Mouse (Mus musculus) liver, embryonic 12.5 days (tissue): ENCODE results near the gene Mrps35. TPM values are rescaled to one million over a fixed set of nuclear protein-coding genes. Genes with fewer than 3 reads are reported as not detected.

Experiments used
- ATAC-seq: fragments of 200-750 bp; cut with Nextera tagmentation; 2 replicates; pipeline ENCODE4 v1.8.0; 2017; ENCODE audit warnings: moderate number of reproducible peaks, mild to moderate bottlenecking, moderate library complexity
- H3K27ac ChIP-seq: fragments of 300-500 bp; sonication (generic); 2 replicates; pipeline ENCODE4 v1.5.1; 2016; ENCODE audit warnings: mild to moderate bottlenecking
- H3K27me3 ChIP-seq: fragments of 300-500 bp; sonication (generic); replicated peaks from 2 replicates; pipeline ENCODE4 v1.6.1; 2016; ENCODE audit warnings: mild to moderate bottlenecking, moderate library complexity
- H3K36me3 ChIP-seq: fragments of 300-500 bp; sonication (generic); 2 replicates; pipeline ENCODE4 v1.6.1; 2016; ENCODE audit warnings: mild to moderate bottlenecking, moderate library complexity
- H3K4me1 ChIP-seq: fragments of 300-500 bp; sonication (generic); 2 replicates; pipeline ENCODE4 v1.6.1; 2016
- H3K4me2 ChIP-seq: fragments of 300-500 bp; sonication (generic); 2 replicates; pipeline ENCODE4 v1.6.1; 2016; ENCODE audit warnings: mild to moderate bottlenecking, moderate library complexity
- H3K4me3 ChIP-seq: fragments of 300-500 bp; sonication (generic); 2 replicates; pipeline ENCODE4 v1.5.1; 2016; ENCODE audit warnings: mild to moderate bottlenecking, moderate library complexity
- H3K9ac ChIP-seq: fragments of 300-500 bp; sonication (generic); 2 replicates; pipeline ENCODE4 v1.6.1; 2016; ENCODE audit warnings: mild to moderate bottlenecking, moderate library complexity
- H3K9me3 ChIP-seq: fragments of 300-500 bp; sonication (generic); replicated peaks from 2 replicates; pipeline ENCODE4 v1.6.1; 2016; ENCODE audit warnings: mild to moderate bottlenecking, moderate library complexity
- WGBS: fragments of 180-500 bp; shearing (Covaris S2); methylation state at CpG from one replicate; pipeline ENCODE4 v1.1.7; 2016; ENCODE audit not compliant: insufficient replicate concordance; 5-methylcytosine and 5-hydroxymethylcytosine counted together
- polyA plus RNA-seq: library from polyadenylated mRNA; unstranded; fragments of >200 nt; fragmentation: Nextera tagmentation; extraction: Ambion mirVana; gene quantifications from 2 replicates; pipeline ENCODE4 v1.2.1, GENCODE M21; 2016

Gene Mrps35
- polyA plus RNA-seq, 1 experiment from 2014 or later = 77.2 TPM

DNA sequence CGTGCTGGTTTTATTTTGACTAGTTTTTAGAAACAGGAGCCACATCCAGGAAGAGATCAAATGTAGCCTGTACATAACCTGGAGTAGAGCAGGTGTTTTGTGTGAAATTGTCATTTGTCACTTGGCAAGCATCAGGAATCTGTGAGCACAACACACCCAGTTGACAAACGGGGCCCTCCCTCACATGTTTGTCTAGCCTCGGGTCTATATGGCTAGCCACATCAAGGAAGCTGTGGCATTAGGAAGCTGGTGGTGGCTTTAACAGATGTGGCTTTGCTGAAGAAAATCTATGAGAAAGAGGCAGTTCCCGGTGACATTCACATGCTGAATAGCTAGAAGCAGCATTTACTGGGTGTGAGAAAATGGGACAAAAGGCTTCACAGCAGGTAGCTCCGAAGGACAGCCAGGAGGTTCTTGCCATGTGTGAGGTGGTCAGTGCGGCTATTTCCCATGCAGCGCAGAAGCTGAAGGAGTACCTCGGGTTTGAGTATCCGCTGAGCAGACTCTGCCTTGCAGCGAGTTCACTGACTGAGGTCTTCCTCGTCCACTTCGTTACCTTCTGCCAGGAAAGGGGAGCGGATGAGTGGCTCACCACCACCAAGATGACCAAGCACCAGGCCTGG lies 10.2 kb upstream of the Mrps35 start, which contains the start of gene Rep15:
TSS of gene Rep15 (plus strand) at position 282 of the 623 bp plus-strand sequence.
- no peak for ATAC-seq
- 60% methylated on average over 13 of the region's 13 CpGs for WGBS
- Histone ChIP-seq H3K27me3 (no peaks in the 10 kb centered on the region), H3K4me2 (no peak within 1 kb of the TSS), H3K27ac (no peak within 1 kb of the TSS), H3K9me3 (no peaks in the 10 kb centered on the region), H3K9ac (no peak within 1 kb of the TSS), H3K4me3 (no peak within 1 kb of the TSS), H3K4me1 (no peaks in the 10 kb centered on the region), H3K36me3 (peaks cover 10% of the 10 kb centered on the region)

DNA sequence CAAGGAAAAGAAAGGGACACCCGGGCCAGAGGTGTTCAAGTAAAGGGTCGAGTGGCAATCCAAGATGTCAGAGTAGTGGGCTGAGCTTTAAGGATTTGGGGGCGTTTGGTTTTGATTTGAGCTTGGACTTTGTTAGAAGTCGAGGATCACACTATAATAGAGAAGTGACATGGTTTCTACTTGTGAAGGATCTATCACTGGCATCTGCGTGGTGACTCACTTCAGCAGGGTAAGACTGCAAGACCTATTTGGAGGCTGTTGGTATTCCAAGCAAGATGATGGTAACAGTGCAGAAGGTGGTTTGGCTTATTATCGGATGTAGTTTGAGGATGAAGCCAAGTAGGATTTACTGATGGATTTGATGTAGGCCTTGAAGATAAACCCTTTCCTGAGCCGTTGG lies 1.1 kb downstream of the Mrps35 start:
- 37% methylated on average over 7 of the region's 7 CpGs for WGBS
- H3K9me3 ChIP-seq = no peaks in the 10 kb centered on the region

DNA sequence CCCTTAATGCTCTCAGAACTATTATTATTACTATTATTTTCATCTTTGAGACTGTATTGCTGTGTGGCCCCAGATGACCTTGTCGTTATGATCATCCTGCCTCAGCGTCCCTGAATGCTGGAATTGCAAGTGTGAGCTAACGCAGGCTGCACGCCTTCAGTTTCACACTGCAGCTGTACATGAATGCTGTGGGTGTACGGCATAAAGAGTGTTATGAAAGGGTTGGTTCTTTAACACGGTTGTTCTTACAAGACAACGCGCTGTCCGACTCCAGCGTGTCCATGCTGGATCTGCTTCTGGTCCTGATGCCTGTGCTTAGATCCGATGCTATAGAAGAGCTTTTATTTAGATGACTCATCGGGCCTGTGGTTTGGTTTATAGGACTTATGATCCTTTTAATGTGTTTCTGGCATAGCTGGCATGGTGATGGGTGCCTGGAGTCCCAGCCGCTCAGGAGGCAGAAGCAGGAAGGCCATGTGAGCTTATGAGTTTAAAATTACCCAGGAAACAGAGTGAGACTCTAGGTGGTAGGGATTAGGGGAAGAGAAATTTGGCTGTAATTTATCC lies 6.8 kb downstream of the Mrps35 start:
- peaks cover 80% of the 10 kb centered on the region for H3K36me3 ChIP-seq
- no peak for ATAC-seq
- H3K27me3 ChIP-seq = no peaks in the 10 kb centered on the region
- peaks cover 6% of the 10 kb centered on the region; the same call in 1 of the 2 replicates for H3K4me1 ChIP-seq
- no peak overlapping the region for H3K4me2 ChIP-seq
- WGBS = 88% methylated on average over 13 of the region's 13 CpGs
- H3K9me3 ChIP-seq = no peaks in the 10 kb centered on the region
- no peak overlapping the region for H3K9ac ChIP-seq
- H3K27ac ChIP-seq = no peak overlapping the region
- no peak overlapping the region for H3K4me3 ChIP-seq

More for the DNA sequence above, 1.1 kb downstream of the Mrps35 start:
- Histone ChIP-seq H3K4me1 (peaks cover 21% of the 10 kb centered on the region), H3K4me3 (peak overlapping the region; percentile 84), H3K36me3 (peaks cover 29% of the 10 kb centered on the region), H3K27me3 (no peaks in the 10 kb centered on the region; the same call in 1 of the 2 replicates), H3K27ac (no peak overlapping the region), H3K4me2 (peak overlapping the region; percentile 83), H3K9ac (peak overlapping the region; percentile 90; the same call in 1 of the 2 replicates)
- no peak for ATAC-seq

DNA sequence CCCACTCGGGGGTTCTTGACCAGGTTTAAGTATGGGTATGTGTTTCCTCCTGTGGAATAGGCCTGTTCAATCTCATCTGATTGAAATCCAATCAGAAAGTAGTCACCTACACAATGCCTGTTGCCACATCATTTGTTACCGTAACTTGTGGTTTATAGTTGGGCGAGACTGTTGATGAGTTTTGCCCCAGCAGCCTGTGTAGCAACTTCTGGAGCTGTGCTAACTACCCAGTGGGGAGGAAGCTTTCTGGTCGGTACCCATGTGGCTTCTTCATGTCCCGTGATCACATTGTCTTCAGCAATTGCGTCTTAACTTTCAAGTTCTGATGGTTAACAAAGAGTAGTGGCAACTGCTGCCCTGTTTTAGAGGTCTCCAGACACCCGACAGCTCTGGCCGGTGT lies 9.1 kb downstream of the Mrps35 start:
- Histone ChIP-seq H3K27ac (no peak overlapping the region), H3K36me3 (peaks cover 94% of the 10 kb centered on the region), H3K4me1 (0 out of 2 replicates have a peak, but pooled peaks cover 4% of the 10 kb centered on the region), H3K4me2 (no peak overlapping the region), H3K9me3 (no peaks in the 10 kb centered on the region), H3K4me3 (no peak overlapping the region), H3K9ac (no peak overlapping the region), H3K27me3 (no peaks in the 10 kb centered on the region)
- 81% methylated on average over 8 of the region's 8 CpGs for WGBS
- ATAC-seq = no peak

DNA sequence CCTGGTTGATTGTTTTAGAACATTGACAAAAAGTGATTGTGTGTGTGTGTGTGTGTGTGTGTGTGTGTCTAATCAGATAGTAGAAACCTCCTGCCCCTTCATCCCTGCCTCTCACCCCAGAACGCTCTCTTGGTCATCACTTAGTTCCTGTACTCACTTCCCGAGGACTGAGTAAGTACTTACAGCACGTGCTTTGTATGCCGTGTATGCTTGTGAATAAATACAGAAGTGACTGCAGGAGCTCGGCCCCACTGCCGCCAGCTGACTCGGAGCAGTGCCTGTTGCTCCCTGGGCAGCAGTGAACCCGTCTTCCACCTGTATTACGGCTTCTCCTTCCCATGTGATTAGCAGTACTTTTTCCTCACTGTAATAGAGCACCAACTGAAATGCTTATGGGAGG lies 9.9 kb downstream of the Mrps35 start:
- H3K4me2 ChIP-seq = no peak overlapping the region
- peaks cover 94% of the 10 kb centered on the region for H3K36me3 ChIP-seq
- no peaks in the 10 kb centered on the region for H3K9me3 ChIP-seq
- WGBS = 80% methylated on average over 9 of the region's 9 CpGs
- no peak for ATAC-seq
- no peak overlapping the region for H3K4me3 ChIP-seq
- no peak overlapping the region for H3K27ac ChIP-seq
- H3K4me1 ChIP-seq = 0 out of 2 replicates have a peak, but pooled peaks cover 4% of the 10 kb centered on the region
- H3K27me3 ChIP-seq = no peaks in the 10 kb centered on the region
- no peak overlapping the region for H3K9ac ChIP-seq

DNA sequence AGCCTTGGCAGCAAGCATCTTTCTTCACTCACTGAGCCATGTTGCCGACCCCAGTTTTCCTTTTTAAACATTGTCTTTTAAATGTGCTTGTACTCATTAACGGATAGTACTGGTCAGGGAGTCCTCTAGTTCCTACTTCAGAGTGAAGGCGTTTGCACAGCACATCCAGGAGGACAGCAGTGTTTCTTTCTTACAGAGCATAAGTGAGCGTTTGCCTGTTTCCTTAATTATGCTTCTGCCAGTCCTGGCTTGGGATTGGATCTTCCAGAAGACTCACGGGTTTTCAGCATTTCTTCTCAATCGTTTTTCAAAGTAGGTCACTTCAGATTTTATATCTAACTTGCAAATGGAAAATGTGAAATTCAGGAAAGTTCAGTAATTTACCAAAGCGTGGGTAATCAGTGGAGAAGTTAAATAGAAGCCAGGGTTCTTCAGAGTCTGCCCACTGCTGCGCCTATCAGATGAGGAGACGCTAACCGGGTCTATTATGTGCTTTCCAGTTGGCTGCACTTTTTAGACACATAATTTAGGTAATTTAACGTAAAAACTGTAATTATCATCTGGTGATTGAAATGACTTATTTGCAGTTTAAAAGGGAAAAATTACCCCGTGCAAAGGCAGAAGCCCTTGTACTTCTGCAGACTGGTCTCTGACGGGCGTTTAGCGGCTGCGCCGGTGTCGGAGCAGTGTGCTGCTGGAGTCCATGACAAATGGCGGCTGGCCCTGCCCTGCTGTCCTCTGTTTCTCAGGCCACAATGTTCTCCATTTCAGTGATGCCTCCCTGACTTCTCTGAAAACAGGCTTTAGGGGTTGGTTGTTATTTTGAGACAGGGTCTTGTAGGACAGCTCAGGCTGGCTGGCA lies 11.5 kb downstream of the Mrps35 start:
- no peak for ATAC-seq

DNA sequence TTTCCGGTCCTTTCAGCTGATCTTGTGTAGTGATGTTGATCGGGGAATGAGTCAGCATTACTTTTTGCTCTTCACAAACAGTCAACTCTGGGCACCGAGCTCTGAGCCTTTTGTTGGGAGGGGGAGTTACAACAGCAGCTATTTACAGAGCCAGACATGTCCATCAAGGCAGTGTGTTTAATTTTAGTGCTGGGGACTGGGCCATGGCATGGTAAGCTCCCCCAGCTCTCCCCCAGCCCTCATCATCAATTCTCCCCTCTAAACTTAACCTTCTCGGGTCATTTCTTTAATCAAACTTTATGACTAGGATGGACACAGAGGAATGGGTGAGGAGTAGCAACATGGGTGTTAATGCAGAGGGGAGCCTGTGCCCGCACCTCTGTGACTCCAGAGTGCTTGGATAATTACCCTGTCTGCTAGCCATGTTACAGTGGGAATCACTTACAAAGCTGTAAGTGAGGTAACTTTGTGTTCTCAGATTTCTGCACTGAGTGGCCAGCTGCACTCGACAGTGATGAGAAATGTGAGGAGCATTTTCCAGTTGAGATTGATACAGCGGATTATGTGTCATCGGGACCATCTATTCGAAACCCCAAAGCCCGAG lies 12.9 kb downstream of the Mrps35 start:
- Histone ChIP-seq H3K4me3 (no peak overlapping the region), H3K9me3 (no peaks in the 10 kb centered on the region), H3K4me2 (no peak overlapping the region), H3K27ac (no peak overlapping the region), H3K9ac (no peak overlapping the region), H3K4me1 (0 out of 2 replicates have a peak, but pooled peaks cover 4% of the 10 kb centered on the region), H3K36me3 (peaks cover 90% of the 10 kb centered on the region), H3K27me3 (no peaks in the 10 kb centered on the region)
- no peak for ATAC-seq
- 73% methylated on average over 10 of the region's 10 CpGs for WGBS

More for the DNA sequence above, 11.5 kb downstream of the Mrps35 start:
- Histone ChIP-seq H3K4me1 (0 out of 2 replicates have a peak, but pooled peaks cover 4% of the 10 kb centered on the region), H3K4me3 (no peak overlapping the region), H3K9ac (no peak overlapping the region), H3K27ac (no peak overlapping the region), H3K27me3 (no peaks in the 10 kb centered on the region), H3K4me2 (no peak overlapping the region), H3K9me3 (no peaks in the 10 kb centered on the region), H3K36me3 (peaks cover 91% of the 10 kb centered on the region)
- WGBS = 86% methylated on average over 19 of the region's 19 CpGs

DNA sequence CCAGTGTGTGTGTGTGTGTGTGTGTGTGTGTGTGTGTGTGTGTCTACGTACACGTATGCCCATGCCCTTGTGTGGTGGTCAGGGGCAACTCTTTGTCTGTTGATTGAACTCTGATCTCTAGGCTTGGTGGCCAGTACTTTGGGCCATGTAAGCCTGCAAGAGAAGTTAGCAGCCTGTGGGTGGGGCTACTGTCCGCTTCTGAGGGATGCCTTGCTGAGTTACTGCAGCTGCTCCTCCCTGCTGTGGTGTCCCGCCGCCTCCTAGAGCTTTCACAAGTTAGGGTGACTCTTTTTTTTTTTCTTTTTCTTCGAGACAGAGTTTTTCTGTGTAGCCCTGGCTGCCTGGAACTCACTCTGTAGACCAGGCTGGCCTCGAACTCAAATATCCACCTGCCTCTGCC lies 16.8 kb downstream of the Mrps35 start:
- Histone ChIP-seq H3K36me3 (peaks cover 91% of the 10 kb centered on the region), H3K4me3 (no peak overlapping the region), H3K4me2 (no peak overlapping the region), H3K9ac (no peak overlapping the region), H3K27ac (no peak overlapping the region), H3K27me3 (no peaks in the 10 kb centered on the region), H3K9me3 (no peaks in the 10 kb centered on the region), H3K4me1 (0 out of 2 replicates have a peak, but pooled peaks cover 4% of the 10 kb centered on the region)
- ATAC-seq = no peak
- 77% methylated on average over 7 of the region's 7 CpGs for WGBS

DNA sequence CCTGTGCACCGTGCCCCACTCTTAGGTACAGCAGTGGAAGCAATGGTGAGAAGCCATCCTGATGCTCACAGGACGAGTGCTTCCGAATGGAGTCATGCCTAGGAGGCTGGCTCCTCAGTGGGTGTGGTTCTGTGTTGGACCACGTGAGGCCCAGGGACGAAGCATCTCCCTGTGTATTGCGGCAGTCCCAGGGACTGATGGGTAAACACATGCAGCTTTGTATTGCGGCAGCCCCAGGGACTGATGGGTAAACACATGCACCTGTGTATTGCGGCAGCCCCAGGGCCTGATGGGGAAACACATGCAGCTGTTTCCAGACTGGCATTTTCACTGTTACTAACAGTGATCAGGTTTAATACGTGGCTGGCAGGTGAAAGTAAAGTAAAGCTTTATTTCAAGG lies 19.1 kb downstream of the Mrps35 start:
- H3K27me3 ChIP-seq = no peaks in the 10 kb centered on the region
- no peaks in the 10 kb centered on the region for H3K4me1 ChIP-seq
- no peak for ATAC-seq
- peaks cover 85% of the 10 kb centered on the region for H3K36me3 ChIP-seq
- WGBS = 81% methylated on average over 9 of the region's 9 CpGs
- H3K4me2 ChIP-seq = no peak overlapping the region
- H3K9me3 ChIP-seq = no peaks in the 10 kb centered on the region
- H3K9ac ChIP-seq = no peak overlapping the region
- H3K4me3 ChIP-seq = no peak overlapping the region
- H3K27ac ChIP-seq = no peak overlapping the region

DNA sequence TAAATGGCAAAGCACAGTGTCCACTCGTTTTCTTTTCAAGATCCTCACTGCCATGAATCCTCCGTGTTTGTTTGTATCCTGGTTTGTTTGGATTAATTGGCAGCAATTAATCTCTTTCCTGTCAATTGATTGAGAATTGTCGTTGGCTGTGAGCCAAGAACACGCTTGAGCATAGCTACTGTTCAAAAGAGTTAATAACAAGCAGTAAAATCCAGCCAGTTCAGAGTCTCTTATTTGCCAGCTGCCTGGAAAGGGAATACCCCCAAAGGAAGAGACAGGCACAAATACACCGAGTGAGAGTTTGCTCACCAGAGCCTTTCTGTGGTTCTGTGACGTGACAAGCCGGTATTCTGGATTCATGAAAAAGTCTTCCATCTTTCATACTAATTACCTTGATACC lies 19.5 kb downstream of the Mrps35 start:
- Histone ChIP-seq H3K27ac (no peak overlapping the region), H3K4me1 (no peaks in the 10 kb centered on the region), H3K9me3 (no peaks in the 10 kb centered on the region), H3K36me3 (peaks cover 85% of the 10 kb centered on the region), H3K27me3 (no peaks in the 10 kb centered on the region), H3K9ac (no peak overlapping the region), H3K4me3 (no peak overlapping the region), H3K4me2 (no peak overlapping the region)
- ATAC-seq = no peak
- 84% methylated on average over 7 of the region's 7 CpGs for WGBS

DNA sequence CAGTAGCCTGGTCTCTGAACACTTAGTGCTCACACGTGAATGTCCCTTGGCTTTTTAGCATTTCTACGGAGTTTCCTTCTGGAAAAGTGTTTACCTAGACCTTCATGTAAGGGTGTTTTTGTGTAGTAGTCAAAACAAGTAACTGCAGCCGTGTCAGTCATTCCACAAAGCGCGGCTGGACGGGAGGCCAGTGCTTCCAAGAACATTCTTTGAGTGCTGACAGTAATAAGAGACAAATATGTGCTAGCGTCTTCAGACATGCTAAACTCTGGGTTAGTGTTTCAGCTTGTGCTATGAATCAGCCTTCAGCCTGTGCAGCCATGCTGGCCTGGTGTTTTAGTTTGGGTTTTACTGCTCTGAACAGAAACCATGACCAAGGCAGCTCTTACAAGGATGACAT lies 20.1 kb downstream of the Mrps35 start:
- no peaks in the 10 kb centered on the region for H3K9me3 ChIP-seq
- 86% methylated on average over 7 of the region's 7 CpGs for WGBS

More for the DNA sequence above, 20.1 kb downstream of the Mrps35 start:
- H3K27me3 ChIP-seq = no peaks in the 10 kb centered on the region
- H3K9ac ChIP-seq = no peak overlapping the region
- H3K36me3 ChIP-seq = peaks cover 87% of the 10 kb centered on the region
- no peak overlapping the region for H3K4me3 ChIP-seq
- H3K4me1 ChIP-seq = no peaks in the 10 kb centered on the region
- no peak for ATAC-seq
- H3K27ac ChIP-seq = no peak overlapping the region
- no peak overlapping the region for H3K4me2 ChIP-seq
